Mouse (Mus musculus) liver, embryonic 14.5 days (tissue): ENCODE measurements around the gene Tmem198.

ENCODE experiments used
- CTCF ChIP-seq: IDR thresholded peaks from 2 replicates; pipeline ENCODE4 v1.5.1; 2016; ENCODE audit warnings: antibody characterized with exemption, low read depth, control low read depth
- EP300 ChIP-seq: IDR thresholded peaks from 2 replicates; pipeline ENCODE4 v1.6.1; 2016; ENCODE audit warnings: antibody characterized with exemption, low read depth

- TF ChIP-seq CTCF = no peak
- TF ChIP-seq EP300 = no peak
These were observed 7.7 kb downstream of the Tmem198 start for GRCm38 (mm10) chr1:75487040-75487404.
